Mouse (Mus musculus) spleen, postnatal 14 days (tissue): Measurements from ENCODE around the gene Tns1.

Experiments used
- DNase-seq, 2 experiments: peaks; one replicate each; pipeline ENCODE4 v3.0.0; 2021 to 2022; ENCODE audit warnings: low spot score in 2 of 2

Tns1 gene

DNA sequence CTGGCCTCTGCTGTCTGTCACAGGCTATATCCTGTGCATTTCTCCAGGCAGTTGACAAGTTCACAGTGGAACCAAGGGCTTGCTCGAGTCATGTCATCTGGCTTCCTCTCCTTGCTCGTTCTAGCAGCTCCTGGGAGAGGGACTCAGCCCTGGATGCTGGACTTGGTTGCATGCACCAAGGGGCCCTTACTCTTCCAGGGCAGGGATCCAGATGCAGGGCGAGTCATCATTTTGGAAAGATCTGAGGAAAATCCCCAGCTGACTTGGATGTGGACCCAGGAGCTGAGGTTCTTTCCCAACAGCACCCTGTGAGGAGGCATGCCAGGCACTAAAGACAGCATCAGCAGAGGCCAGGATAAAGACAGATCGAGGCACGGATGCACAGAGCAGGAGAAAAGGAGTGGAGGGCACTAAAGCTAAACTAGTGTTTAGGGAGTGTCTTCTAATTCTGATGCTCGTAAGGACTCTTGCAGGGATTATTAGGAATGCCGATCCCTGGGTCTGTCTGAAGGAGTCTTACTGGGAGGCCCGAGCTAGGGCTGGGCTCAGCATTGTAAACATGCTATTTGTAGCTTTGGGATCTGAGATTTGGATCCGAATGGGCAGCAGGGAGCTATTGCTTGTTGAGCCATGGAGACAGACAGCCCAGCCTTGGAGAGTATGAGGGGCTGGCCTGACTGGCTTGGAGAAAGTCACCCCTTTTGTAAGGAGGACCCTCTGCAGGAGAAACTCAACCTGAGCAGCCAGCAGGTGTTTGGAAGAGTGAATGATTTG, 165.9 kb downstream of the Tns1 start:
- DNase-seq: no peak

DNA sequence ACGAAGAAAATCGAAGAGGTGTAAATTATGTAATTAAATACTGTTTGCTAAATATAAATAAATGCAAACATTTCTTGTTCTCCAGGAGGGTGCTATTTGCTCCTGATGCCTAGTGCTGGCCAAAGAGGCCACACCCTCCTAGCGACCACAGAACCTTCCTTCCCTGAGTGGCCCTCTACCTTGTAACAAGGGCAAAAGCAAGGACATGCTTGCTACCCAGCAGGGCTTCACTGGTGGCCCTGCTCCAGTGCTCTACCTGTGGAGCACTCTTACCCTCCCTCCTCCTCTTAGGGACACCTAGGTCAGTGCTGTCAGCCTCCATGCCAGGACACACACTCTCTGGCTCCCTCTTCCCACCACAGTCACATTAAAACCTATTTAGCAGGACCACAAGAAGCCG, 166.8 kb downstream of the Tns1 start:
- no peak for DNase-seq

DNA sequence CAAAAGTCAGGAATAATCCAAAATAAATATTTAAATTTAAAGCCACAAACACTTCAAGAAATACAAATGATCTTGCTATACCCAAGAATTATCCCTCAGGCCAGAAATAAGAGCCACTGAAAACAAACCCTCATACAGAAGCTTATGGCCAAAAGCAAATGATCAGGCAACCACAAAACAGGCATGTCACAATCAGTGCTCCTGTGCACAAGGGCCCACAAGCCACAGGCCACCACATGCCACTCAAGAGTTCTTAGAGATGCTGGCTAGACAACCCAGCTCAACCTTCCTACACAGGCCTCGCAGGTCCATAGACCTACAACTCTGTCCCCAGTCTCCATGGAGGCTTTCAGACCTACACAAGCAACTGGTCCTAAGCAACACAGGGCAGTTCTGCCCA, 167.9 kb downstream of the Tns1 start:
- no peak for DNase-seq

DNA sequence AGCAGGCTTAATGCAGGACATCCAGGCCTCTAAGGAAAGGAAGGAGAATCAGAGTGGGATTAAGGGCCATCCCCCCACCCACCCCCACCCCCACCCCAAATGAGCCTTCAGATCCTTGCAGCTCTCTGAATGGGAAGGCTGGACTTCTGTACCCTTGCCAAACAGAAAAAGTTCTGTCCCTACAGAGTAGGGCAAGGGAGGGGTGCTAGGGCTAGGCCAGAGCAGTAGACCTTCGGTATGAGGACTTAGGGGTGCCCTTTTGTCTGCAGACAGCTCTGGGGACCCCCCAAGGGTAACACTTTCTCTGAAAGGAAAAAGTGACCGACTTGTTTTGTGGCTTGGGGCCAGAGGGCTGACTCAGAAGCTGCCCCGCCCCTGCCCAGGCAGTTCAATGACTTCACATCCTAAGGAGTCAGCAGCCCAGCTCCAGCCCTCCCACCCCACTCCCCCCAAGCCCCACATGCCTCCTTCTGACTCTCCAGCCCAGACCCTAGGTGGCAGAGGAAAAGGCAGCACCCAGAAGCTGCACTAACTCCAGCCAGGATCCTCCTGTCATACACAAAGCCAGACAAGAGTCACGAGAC, 168.9 kb downstream of the Tns1 start:
- DNase-seq: no peak

DNA sequence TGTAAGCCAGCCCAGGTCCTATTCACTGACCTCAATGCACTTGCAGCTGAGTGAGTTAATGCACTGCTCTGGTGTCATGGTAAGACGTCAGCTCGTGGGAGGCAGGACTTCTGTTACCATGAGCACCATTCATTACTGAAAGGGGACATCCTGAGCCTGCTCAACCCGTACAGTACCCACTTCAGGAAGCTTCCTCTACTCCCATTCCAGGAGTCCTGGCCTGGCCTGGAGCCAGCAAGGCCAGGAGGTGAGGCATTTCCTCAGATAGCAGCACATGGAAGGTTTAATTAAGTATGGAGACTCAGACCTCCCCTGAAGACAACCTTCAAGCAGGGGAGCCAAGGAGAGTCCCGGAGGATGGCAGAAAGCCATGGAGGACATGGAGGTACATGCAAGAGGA, 169.6 kb downstream of the Tns1 start:
- no peak for DNase-seq

DNA sequence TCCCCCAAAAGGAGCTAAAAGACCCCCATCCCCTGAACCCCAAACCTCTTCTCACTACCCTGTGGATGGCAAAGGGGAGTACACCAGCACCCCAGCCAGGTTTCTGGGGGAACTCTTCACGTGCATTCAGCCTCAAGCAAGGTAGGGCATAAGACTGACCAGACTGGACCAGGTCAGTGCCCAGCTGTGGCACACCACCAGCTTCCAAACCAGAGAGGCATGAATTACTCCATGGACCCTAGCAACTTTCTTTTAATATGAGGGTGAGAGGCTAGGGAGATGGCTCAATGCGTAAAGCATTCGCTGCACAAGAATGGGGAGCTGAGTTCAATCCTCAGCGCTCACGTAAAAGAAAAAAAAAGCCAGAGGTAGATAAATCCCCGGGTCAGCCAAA, 170.2 kb downstream of the Tns1 start:
- DNase-seq: no peak

DNA sequence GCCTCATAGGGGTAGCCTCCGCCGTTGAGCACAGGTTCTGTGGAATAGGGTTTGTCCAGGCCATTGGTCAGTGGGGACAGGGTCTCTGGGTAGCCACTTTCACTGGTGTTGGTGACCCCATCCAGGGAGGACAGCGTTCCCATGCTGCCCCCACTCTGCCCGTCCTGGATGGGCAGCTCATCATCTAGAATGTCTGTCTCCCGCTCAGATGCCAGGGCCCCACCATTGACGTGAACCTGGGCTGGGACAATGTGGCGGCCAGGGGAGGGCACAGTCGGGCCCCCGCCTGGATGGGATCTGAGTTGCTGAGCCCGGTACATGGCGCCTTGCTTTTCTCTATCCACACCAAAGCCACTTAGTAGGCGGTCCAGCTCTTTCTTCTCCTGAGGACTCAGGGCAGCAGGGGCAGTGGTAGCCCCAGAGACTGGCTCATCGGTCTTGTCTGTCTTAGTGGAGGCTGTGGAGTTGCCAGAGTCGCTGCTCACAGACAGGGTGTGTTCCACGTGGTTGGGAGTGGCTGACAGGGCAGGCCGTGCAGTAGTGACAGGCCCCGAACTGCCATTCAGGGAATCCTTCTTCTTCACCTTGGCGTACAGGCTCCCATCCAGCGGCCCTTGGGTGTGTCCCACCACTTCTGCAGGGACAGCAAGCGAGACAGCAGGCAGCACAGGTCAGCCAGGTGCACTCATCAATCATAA, 170.8 kb downstream of the Tns1 start:
- no peak for DNase-seq

DNA sequence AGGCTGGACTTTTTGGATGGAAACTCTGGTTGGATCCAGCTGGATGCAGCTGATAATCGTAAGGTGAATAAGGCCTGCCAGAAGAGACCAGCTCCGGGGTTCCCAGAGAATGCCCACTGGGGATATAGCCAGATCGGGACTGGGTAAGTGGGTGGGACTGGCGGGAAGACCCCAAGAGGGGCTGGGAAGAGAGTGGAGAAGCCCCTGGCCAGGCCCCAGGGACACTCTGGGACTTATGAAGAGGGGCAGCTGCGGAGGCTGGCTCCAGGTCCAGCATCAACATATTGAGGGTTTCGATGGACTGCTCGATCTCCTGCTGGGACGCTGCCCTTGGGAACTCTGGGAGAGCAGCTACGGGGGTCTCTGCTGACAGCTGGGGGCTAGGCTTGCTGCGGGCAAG, 171.7 kb downstream of the Tns1 start:
- DNase-seq: no peak

DNA sequence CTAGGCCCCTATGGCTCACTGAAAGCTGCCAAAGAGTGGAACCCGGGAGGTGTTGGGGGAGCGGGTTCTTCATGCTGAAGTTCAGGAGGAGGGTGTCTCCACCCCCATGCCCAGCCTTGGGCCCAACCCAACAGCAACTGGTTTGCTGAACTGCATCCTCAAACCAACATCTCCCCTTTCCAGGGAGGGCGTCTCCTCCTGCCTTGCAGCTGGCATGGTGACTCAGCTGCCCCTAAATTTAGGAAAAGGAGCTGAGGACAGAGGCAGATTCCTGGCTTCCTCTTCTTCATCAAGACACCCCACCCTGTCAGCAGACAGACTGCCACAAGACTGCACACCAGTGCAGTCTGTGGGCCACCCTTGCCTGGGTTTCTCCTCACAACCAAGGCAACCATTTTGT, 173.1 kb downstream of the Tns1 start:
- no peak for DNase-seq

DNA sequence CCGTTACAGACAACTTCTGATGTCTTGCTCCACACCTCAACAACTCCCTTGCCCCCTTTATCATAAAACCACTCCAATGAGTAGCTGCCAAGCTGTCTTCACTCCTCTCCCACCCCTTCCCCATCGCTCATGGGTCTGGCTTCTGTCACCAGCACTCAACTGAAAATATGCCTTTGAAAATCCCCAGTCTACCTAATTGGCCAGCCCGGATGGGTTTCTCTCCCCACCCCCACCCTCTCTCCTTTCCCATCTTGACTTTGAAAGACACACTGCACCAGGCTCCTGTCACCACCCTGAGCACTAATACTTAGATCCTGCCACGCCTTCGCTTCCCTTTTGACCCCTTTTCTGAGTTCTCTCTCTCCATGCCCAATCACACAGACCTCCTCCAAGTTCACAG, 175.5 kb downstream of the Tns1 start:
- DNase-seq: no peak

DNA sequence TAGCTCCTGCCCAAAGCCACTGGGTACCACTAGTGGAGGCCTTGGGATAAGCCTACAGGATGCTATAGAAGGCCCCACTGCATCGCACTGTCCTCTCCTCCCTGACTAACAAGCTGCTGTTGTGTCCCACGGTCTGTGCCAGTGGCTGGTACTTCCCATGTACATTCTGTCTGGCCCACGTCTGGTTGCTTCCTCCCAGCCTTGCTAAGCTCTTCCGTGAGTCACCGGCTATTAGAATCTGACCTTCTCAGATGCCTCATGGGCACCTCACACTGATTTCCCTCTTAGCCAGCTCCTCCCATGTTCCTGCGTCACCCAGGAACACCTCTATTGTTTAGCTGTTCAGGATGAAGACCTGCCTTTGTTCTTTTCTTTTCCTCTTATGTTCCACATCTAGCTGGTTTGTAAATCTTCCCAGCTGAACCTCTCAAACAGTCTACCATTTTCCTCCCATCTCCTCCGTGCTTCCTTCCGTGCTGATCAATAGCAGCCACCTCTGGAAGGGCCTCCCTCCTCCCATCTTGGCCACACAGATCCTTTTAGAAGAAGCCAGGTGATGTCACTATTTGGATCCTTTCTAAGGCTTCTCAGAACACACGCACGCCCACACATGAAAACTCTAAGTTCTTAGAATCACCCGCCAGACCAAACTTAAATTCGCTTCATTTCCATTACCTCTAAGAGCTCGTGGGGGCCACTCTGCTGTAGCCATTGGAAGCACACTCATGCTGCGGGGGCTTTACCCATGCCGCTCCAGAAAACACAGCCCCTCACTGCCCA, 176.5 kb downstream of the Tns1 start:
- no peak for DNase-seq

DNA sequence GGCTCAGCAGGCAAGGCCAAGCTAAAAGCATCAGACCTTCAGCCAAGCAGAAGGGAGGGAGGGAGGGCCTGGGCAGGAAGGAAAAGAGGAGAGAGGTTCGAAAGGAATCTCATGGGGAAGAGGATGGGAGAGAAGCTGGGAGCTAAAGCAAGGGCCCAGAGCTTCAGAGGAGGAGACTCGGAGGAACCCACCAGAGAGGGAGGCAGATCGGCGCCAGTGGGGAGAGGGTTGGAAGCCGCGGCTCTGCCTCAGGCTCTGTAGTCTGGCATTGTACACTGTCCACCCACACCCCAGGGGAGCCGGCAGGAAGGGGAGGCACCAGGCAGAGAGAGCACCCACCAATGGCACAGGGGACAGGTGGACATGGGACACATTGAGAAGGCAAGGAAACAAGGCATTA, 177.5 kb downstream of the Tns1 start:
- DNase-seq: no peak

DNA sequence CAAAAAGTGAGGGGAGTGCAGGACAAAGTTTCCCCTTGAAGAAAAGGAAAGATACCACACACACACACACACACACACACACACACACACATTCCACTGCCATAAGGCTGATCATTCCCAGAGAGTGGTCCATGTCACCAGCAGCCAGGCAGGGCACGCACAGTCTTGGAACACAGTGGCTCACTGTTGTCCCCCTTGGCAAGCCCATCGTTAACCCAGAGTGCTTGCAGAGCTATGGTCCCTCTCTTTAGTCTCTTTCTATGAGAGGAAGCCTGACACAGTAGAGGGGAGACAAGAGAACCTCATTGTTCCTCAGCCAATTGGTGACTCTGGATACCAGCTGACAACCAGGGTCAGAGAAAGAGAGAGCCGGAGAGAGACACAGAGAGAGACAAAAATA, 179.9 kb downstream of the Tns1 start:
- DNase-seq: no peak

DNA sequence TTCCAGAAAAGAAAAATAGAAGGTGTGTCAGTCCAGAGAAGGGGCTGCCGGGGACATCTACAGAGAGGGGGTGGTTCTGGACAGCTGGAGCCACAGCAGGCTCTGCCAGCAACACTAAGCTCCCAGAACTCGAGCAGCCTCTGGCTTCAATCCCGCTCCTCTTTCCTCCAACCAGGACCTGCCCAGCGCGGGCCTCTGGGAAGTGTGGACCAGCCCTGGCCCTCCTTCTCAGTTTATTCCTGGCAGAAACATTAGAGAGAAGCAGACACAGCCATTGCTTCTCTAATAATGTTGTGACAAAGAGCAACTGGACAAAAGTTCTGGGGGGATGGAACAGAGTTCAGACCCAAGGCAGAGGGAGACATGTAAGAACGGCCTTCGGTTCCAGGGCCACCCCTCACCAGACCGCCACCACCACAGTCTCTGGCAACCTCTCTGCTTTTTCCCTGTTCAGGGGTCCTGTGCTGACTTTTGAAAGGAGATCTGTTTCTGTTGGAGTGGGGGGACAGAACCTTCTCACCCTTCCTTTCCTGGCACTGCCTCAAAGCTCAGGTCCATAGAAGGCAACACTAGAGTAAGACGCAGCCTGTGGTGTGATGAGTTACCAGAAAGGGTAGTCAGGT, 180.5 kb downstream of the Tns1 start:
- no peak for DNase-seq

DNA sequence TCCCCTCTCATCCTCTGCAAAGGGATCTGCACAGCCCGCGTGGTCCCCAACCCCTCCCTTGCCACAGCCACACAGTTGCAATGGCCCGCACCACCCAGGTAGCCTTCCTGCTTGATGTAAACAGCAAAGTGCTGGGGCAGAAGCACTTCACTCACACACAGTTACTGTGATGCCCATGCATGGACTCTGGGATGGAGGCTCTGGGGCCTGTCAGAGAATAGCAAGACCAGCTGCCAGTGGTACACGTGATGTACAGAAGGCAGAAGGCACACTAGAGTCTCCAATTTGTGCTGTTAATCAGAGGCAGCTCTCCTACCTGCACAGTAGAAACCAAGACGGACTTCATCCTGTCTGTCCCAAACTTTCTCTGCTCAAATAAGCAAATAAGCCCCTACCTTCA, 181.0 kb downstream of the Tns1 start:
- DNase-seq: no peak

DNA sequence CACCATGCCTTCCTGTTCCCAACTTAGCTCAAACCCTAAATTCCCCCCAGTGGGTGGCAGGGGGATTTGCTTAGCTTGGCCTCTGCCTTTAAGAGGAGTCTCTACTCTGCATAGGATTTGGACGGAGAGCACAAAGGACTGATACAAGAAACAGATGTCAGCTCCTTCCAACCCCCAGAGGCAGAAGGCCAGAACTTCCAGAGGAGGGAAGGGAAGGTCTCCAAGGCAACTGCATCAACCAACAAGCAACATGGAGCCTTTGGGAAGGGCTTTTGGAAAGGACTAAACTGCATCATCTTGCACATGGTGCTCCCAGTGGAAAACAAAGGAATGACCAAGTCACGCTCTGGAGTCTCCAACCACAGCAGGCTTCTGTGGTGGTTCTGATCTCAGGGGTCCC, 182.0 kb downstream of the Tns1 start:
- DNase-seq: no peak

DNA sequence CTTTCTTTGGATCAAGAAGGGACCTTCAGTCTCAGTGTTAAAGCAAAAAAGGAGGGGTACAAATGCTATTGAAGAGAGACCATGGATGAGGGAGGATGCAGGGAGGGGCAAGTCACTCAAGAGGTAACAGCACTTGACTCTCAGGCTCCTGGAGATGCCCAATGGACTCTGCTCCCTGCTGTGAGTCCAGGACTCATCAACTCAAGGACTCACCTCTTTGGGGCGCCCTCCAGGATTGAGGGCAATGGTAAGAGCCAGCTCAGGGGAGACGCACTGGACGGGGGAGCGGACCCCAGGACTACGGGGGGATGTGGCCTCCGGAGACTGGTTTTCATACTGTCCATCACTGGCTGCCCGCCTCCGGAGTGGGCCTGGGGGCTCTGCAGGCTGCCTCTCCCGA, 182.6 kb downstream of the Tns1 start:
- no peak for DNase-seq

DNA sequence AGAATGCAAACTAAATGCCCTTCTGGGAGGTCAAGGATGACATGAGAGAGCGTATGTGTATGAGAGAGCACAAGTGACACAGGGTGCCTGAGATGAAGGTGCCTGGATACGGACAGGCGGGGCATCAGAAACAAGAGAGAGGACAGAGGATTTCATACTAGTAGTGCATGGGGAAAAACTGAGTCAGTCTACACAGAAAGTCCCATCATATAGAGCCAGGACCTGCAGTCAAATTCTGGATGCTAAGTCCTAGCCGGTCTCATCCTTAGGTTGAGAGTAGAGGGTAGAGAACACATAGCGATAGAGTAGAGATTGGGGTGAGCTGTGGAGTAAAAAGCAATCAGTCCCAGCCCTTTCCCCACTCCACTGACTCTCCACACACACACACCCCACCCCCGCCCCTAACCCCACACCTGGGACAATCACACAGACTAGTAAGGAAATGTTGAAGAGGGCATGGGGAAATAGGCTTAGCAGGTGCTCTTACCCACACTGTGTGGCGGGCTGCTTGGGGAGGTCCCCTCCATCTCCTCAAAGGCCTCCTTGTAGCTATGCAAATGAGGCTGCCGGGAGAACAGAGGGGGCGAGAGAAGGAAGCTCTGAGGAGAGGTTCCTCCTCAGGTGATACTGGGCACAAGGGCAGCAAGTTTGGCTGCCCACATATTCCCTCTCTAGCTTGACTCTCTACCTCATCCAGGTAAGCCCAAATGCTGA, 183.6 kb downstream of the Tns1 start:
- peak in 1 of 2 experiments; percentile 18 for DNase-seq

DNA sequence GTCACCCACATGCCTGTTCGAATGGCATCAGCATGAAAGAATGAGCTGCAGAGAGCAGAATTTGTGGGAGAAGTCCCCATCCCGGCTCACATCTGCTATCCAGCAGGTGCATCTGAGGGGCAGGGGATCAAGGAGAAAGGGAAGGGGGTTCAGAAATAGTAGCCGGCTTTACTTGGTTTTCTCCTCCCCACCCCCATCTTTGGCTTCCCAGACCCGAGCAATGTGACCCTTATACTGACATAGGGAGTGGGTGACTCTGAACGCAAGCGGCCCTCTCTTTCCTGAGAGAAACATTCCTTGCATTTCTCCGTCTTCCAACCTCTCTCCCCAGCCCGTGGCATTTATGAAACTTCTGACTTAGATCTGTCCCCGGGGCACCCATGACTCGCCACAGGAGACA, 185.7 kb downstream of the Tns1 start:
- no peak for DNase-seq

DNA sequence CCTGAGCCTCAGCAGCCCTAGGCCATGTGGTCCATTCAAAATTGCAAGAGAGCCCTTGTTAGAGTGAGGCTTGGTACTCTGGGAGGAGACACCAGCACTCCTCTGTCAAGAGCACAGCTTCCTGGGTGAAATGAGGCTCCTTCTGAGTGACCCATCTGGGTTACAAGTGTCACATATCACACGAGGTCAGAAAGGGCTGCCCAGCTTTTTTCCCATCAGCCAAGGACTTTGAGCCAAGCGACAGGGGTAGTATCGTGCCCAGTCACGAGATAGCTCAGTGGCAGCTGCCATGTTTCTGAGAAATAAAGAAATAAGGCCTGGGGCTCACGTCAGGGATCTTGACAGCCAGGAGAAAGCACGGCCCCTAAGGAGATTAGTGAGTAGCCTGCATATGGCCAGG, 186.4 kb downstream of the Tns1 start:
- no peak for DNase-seq

DNA sequence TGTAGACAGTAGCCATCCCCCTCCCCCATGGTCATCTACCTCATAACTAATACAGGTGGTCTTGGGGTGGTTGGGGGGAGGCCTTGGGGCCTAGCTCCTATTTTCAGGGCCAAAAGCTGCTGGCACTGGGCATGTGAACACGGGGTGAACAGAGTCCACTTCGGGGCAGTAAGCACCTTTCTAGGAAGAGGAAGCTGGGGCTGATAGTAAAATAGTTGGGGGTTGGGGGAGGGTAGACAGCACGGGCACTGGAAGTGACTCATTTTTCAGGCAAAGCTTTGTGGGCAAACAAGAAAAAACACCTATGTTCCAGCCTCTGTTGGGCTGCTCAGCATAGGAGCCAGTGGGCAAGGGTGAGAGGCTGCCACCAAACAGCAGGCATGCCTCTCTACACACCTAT, 187.7 kb downstream of the Tns1 start:
- no peak for DNase-seq
